Mouse (Mus musculus) heart, postnatal 0 days (tissue): ENCODE results near the gene Akr1c19.

Experiments used
- CTCF ChIP-seq: IDR thresholded peaks from 2 replicates; pipeline ENCODE4 v1.5.1; 2016; ENCODE audit warnings: antibody characterized with exemption, control low read depth, low read depth
- EP300 ChIP-seq: IDR thresholded peaks from 2 replicates; pipeline ENCODE4 v1.6.1; 2016; ENCODE audit warnings: antibody characterized with exemption, low read depth

DNA sequence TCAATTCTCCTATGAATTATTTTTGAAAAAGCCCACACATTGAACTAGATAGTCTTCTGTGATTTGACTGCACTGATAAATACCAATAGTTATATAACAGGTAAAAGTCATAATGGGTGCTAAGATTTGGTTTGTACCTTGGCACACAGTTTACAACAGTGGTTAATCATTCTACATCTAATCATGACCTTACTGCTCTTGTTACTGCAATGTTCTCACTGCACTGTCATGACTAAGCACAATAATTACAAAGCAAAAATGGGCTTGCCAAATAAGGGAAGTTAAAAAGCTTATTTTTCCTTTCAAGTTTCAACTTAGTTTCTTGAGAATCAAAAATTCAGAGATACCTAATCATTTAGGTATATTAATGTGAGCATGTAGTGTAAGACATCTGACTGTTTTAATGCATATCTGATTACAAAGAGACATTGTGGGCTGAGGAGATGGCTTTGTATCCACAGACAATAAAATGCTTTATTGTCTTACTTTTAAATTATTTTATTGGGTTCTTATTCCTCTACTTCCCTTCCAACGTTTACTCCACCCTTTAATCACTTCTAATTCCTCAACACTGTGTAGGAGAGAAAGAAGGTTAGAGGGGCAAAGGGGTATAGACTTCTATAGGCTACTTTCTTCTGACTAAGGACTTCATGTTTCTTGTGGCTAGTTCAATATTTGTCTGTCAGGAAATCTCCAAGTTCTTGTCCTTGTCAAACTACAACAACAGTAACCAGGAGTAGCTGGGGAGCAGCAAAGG lies 22.2 kb upstream of the Akr1c19 start:
- no peak for TF ChIP-seq CTCF
- no peak for TF ChIP-seq EP300
